Mouse (Mus musculus) heart, postnatal 0 days (tissue): ENCODE data around the gene Abhd13. TPM values are rescaled to one million over a fixed set of nuclear protein-coding genes. Genes with fewer than 3 reads are reported as not detected.
A peak's percentile ranks its signal among the peaks of the same experiment; 100 is the strongest.

Experiments used
- ATAC-seq: fragments of 200-750 bp; cut with Nextera tagmentation; 2 replicates; pipeline ENCODE4 v1.8.0; 2017; ENCODE audit warnings: low read depth, moderate number of reproducible peaks, moderate library complexity; ENCODE audit not compliant: insufficient read depth
- DNase-seq: peaks from one replicate; pipeline ENCODE4 v3.0.0-alpha.2; 2016; ENCODE audit warnings: low spot score
- H3K27ac ChIP-seq: fragments of 300-500 bp; sonication (generic); 2 replicates; pipeline ENCODE4 v1.5.1; 2014; ENCODE audit warnings: low read depth, mild to moderate bottlenecking
- H3K27me3 ChIP-seq: fragments of 300-500 bp; sonication (generic); 2 replicates; pipeline ENCODE4 v1.6.1; 2014; ENCODE audit warnings: low read length, mixed read lengths; ENCODE audit not compliant: control insufficient read depth, insufficient read depth
- H3K36me3 ChIP-seq: fragments of 300-500 bp; sonication (generic); replicated peaks from 2 replicates; pipeline ENCODE4 v1.6.1; 2014; ENCODE audit warnings: low read length, mixed read lengths; ENCODE audit not compliant: control insufficient read depth, insufficient read depth
- H3K4me1 ChIP-seq: fragments of 300-500 bp; sonication (generic); 2 replicates; pipeline ENCODE4 v1.6.1; 2014; ENCODE audit warnings: antibody characterized with exemption; ENCODE audit not compliant: control insufficient read depth, insufficient read depth
- H3K4me2 ChIP-seq: fragments of 300-500 bp; sonication (generic); 2 replicates; pipeline ENCODE4 v1.6.1; 2014; ENCODE audit warnings: low read depth, mild to moderate bottlenecking, low read length, moderate library complexity
- H3K4me3 ChIP-seq: fragments of 300-500 bp; sonication (generic); 2 replicates; pipeline ENCODE4 v1.5.1; 2014; ENCODE audit warnings: low read depth, low read length
- H3K9ac ChIP-seq: fragments of 300-500 bp; sonication (generic); replicated peaks from 2 replicates; pipeline ENCODE4 v1.6.1; 2014; ENCODE audit warnings: low read depth, low read length, mixed read lengths
- H3K9me3 ChIP-seq: fragments of 300-500 bp; sonication (generic); replicated peaks from 2 replicates; pipeline ENCODE4 v1.6.1; 2016; ENCODE audit warnings: low read length; ENCODE audit not compliant: control insufficient read depth
- CTCF ChIP-seq: IDR thresholded peaks from 2 replicates; pipeline ENCODE4 v1.5.1; 2016; ENCODE audit warnings: antibody characterized with exemption, control low read depth, low read depth
- EP300 ChIP-seq: IDR thresholded peaks from 2 replicates; pipeline ENCODE4 v1.6.1; 2016; ENCODE audit warnings: antibody characterized with exemption, low read depth
- WGBS: fragments of 180-500 bp; shearing (Covaris S2); extraction: QIAGEN DNeasy Blood & Tissue Kit; methylation state at CpG from one replicate; pipeline ENCODE4 v1.1.7; 2014; 5-methylcytosine and 5-hydroxymethylcytosine counted together
- polyA plus RNA-seq: library from polyadenylated mRNA; unstranded; fragments of >200 nt; fragmentation: Nextera tagmentation; extraction: Ambion mirVana; gene quantifications from 2 replicates; pipeline ENCODE4 v1.2.1, GENCODE M21; 2015
- total RNA-seq: library from RNA; depleted of rRNA; stranded (reverse); fragments of >200 nt; gene quantifications from 2 replicates; pipeline ENCODE4 v1.2.3, GENCODE M21; 2014; ENCODE audit warnings: low replicate concordance

The Abhd13 gene
- total and polyA plus RNA-seq, 2 experiments from 2014 or later, result 11.5 to 19.9 TPM

- Histone ChIP-seq H3K9me3 (no peaks in the 10 kb centered on the region), H3K4me1 (peaks cover 23% of the 10 kb centered on the region), H3K27ac (peak overlapping the region; percentile 49; the same call in 1 of the 2 replicates), H3K36me3 (peaks cover 25% of the 10 kb centered on the region), H3K4me3 (peak overlapping the region; percentile 72), H3K4me2 (peak overlapping the region; percentile 77), H3K27me3 (no peaks in the 10 kb centered on the region), H3K9ac (peak overlapping the region; percentile 56)
- DNase-seq (peak; percentile 98), ATAC-seq (peak; percentile 96)
- under 1% methylated on average over 46 of the region's 47 CpGs for WGBS
- no peak for TF ChIP-seq EP300
- TF ChIP-seq CTCF, result peak; percentile 79
Measured at GRCm38 (mm10) chr8:9975898-9976611, 1.5 kb upstream of the Abhd13 start.

DNA sequence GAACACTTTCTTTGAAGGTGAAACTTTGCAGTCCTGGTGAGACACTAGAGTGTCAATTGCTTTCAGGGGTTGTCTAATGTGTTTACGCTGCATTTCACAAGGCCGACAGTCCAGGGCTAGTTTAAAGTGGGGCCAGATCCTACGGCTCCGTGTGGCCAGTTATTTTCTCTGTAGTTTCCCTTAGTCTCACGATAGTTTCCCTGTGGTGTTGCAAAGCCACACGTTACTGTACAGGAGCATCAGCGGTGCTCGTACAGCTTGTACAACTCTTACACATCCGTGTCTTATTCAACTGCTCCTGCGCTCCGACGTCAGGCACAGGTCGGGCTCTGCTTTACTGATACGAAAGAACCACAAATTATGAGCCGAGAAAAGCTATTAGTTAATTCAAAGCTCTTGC, 491 bp upstream of the Abhd13 start:
- Histone ChIP-seq H3K4me1 (peaks cover 23% of the 10 kb centered on the region), H3K9ac (0 out of 2 replicates have a peak overlapping the region, but pooled peaks have one; percentile 98), H3K9me3 (no peaks in the 10 kb centered on the region), H3K27ac (peak overlapping the region; percentile 93), H3K4me2 (peak overlapping the region; percentile 92), H3K36me3 (peaks cover 15% of the 10 kb centered on the region), H3K4me3 (peak overlapping the region; percentile 99), H3K27me3 (no peaks in the 10 kb centered on the region)
- TF ChIP-seq CTCF, result no peak
- TF ChIP-seq EP300, result no peak
- ATAC-seq, result no peak
- DNase-seq, result no peak
- WGBS, result 36% methylated on average over 15 of the region's 15 CpGs

- H3K27me3 ChIP-seq, result no peaks in the 10 kb centered on the region
- no peak overlapping the region; the same call in 1 of the 2 replicates for H3K27ac ChIP-seq
- WGBS, result 41% methylated on average over 18 of the region's 18 CpGs
- H3K36me3 ChIP-seq, result peaks cover 8% of the 10 kb centered on the region
- no peak for TF ChIP-seq CTCF
- TF ChIP-seq EP300, result no peak
- no peak for DNase-seq
- H3K9me3 ChIP-seq, result no peaks in the 10 kb centered on the region
- peak overlapping the region; percentile 98 for H3K9ac ChIP-seq
- H3K4me2 ChIP-seq, result peak overlapping the region; percentile 92
- H3K4me1 ChIP-seq, result peaks cover 23% of the 10 kb centered on the region
- no peak for ATAC-seq
- peak overlapping the region; percentile 99 for H3K4me3 ChIP-seq
Measured at GRCm38 (mm10) chr8:9978475-9979230, 1.1 kb downstream of the Abhd13 start.

GRCm38 (mm10) chr8:9979746-9980145, 2.2 kb downstream of the Abhd13 start:
- Histone ChIP-seq H3K9ac (no peak overlapping the region), H3K9me3 (no peaks in the 10 kb centered on the region), H3K36me3 (peaks cover 14% of the 10 kb centered on the region), H3K27me3 (no peaks in the 10 kb centered on the region), H3K4me2 (no peak overlapping the region), H3K27ac (no peak overlapping the region), H3K4me1 (peaks cover 23% of the 10 kb centered on the region), H3K4me3 (no peak overlapping the region)
- 45% methylated on average over 1 of the region's 1 CpGs for WGBS
- DNase-seq (no peak), ATAC-seq (no peak)
- no peak for TF ChIP-seq CTCF
- no peak for TF ChIP-seq EP300

- no peak for DNase-seq
- Histone ChIP-seq H3K4me3 (no peak overlapping the region), H3K9ac (no peak overlapping the region), H3K27me3 (no peaks in the 10 kb centered on the region), H3K4me2 (no peak overlapping the region), H3K27ac (no peak overlapping the region), H3K9me3 (no peaks in the 10 kb centered on the region), H3K4me1 (peaks cover 23% of the 10 kb centered on the region), H3K36me3 (peaks cover 14% of the 10 kb centered on the region)
- TF ChIP-seq CTCF (no peak), EP300 (no peak)
- no peak for ATAC-seq
Measured at GRCm38 (mm10) chr8:9980188-9980587, 2.7 kb downstream of the Abhd13 start.
